Mouse (Mus musculus): ENCODE results near the gene Creb3.

DNA sequence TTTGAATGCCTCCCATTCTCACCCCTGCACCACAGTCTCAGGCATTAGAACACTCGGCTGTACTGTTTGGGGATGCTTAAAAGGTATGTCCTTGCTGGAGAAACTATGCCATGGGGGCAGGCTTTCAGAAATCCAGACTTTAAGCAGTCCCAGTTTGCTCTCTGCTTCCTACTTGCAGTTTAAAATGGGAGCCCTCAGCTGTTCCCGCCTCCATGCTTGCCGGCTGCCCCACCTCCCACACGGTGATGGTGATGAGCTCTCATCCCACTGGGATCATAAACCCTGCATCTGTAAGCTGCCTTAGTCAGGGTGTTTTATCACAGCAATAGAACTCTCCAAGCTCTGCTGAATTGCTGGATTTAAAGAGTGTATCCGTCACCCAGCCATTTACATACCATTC, 9.7 kb upstream of the Creb3 start:
- TF ChIP-seq POLR2A (IDR thresholded peaks at IDR 0.05; ENCODE audit: insufficient read depth, low read length): no peak
- no peak for TF ChIP-seq CTCF (IDR thresholded peaks at IDR 0.05; ENCODE audit: low read depth, low read length)
- no peak for TF ChIP-seq EP300 (IDR thresholded peaks at IDR 0.05; ENCODE audit: insufficient read depth, low read depth, low read length)

All from ES-Bruce4 (cell line).